Mouse (Mus musculus) cerebellum, adult 2 months (tissue): ENCODE measurements around the gene Tppp3.

ENCODE experiments used
- CTCF ChIP-seq: fragments of 200-500 bp; IDR thresholded peaks from 2 replicates; pipeline ENCODE4 v1.5.1; 2011; ENCODE audit warnings: low read depth, mild to moderate bottlenecking, control low read depth, low read length, moderate library complexity, borderline replicate concordance; ENCODE audit not compliant: insufficient read depth
- POLR2A ChIP-seq: fragments of 200-500 bp; IDR thresholded peaks from 2 replicates; pipeline ENCODE4 v1.6.1; 2011; ENCODE audit warnings: low read length, control low read depth, borderline replicate concordance; ENCODE audit not compliant: insufficient read depth

GRCm38 (mm10) chr8:105434136-105434535, 37.2 kb downstream of the Tppp3 start:
- TF ChIP-seq CTCF (no peak), POLR2A (no peak)
